In the genomic region with DNA sequence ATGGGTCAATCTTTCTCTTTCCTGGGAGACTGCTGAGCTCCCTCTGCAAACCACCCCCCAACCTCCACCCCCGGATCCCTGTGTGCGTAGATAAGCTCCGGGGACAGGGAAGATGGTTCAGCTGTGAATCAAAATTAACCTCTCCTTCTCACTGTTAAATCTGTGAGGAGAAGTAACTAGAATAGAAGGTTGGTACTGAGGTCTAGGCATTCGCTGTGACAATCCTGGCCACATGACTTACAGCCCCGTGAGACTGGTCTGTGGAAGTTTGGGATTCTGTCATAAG, we compare ENCODE assay signal across 19 mouse cellular contexts. TPM values are rescaled to one million over a fixed set of nuclear protein-coding genes. Genes with fewer than 3 reads are reported as not detected.
DNase-seq lines count a peak whose midpoint lies in the region; ATAC-seq and TF ChIP-seq lines count a peak whose summit lies in the region.
"Had no signal": no experiment of that assay in that cellular context is flagged by ENCODE, and none has a peak within 500 bp of the region (broad histone marks: within the 10 kb centered on the region; RNA-seq: fewer than 3 reads in every experiment).

No protein-coding gene starts in this region.

- H3K4me1 ChIP-seq in testis, adult 2 months (ENCODE audit: control insufficient read depth, insufficient read depth, low read length) = peaks cover 8% of the 10 kb centered on the region
- H3K4me1 ChIP-seq in midbrain, embryonic 11.5 days (ENCODE audit: control insufficient read depth, insufficient read depth, low read length) = no peaks in the 10 kb centered on the region
- H3K4me1 ChIP-seq: embryonic facial prominence, embryonic 10.5 days; forebrain, embryonic 13.5 days; heart, embryonic 10.5 days; hindbrain, embryonic 12.5 days had no signal

- H3K36me3 ChIP-seq in testis, adult 2 months (ENCODE audit: control insufficient read depth, insufficient read depth, low read length) = no peaks in the 10 kb centered on the region
- no peaks in the 10 kb centered on the region for H3K36me3 ChIP-seq in midbrain, embryonic 11.5 days (ENCODE audit: control insufficient read depth, insufficient read depth, low read length)
- H3K36me3 ChIP-seq: embryonic facial prominence, embryonic 10.5 days; heart, embryonic 10.5 days; hindbrain, embryonic 12.5 days had no signal

- H3K27me3 ChIP-seq in testis, adult 2 months (ENCODE audit: control insufficient read depth, insufficient read depth, low read length) = no peaks in the 10 kb centered on the region
- H3K27me3 ChIP-seq in midbrain, embryonic 11.5 days (ENCODE audit: control insufficient read depth, insufficient read depth, low read length) = no peaks in the 10 kb centered on the region
- H3K27me3 ChIP-seq: forebrain, embryonic 13.5 days; hindbrain, embryonic 12.5 days; Patski had no signal

- no peaks in the 10 kb centered on the region for H3K9me3 ChIP-seq in midbrain, embryonic 11.5 days (ENCODE audit: control insufficient read depth, low read length)
- H3K9me3 ChIP-seq: embryonic facial prominence, embryonic 10.5 days; forebrain, embryonic 13.5 days; heart, embryonic 10.5 days; hindbrain, embryonic 12.5 days had no signal

- no peak for ATAC-seq in midbrain, embryonic 11.5 days (ENCODE audit: low FRiP score)
- ATAC-seq: activated CD4-positive, CD25-positive, alpha-beta regulatory T cell, adult 4 months; forebrain, embryonic 13.5 days; hindbrain, embryonic 16.5 days; inflammation-experienced regulatory T-cells, adult 6 months; intestine, postnatal 0 days; Patski had no signal

- intact Hi-C loops in gastrocnemius, adult 2 months (cut with DNase I) = no loop called here

- no peak overlapping the region for H3K4me2 ChIP-seq in midbrain, embryonic 11.5 days
- H3K4me2 ChIP-seq: forebrain, embryonic 13.5 days; hindbrain, embryonic 12.5 days had no signal

- no peak for TF ChIP-seq CTCF in gastrocnemius, adult 2 months (IDR thresholded peaks at IDR 0.05)
- no peak for TF ChIP-seq CTCF in testis, adult 2 months (IDR thresholded peaks at IDR 0.05; ENCODE audit: control insufficient read depth, insufficient read depth, insufficient replicate concordance, low read depth, low read length)

- H3K9ac ChIP-seq in midbrain, embryonic 11.5 days (ENCODE audit: low read length) = no peak overlapping the region
- H3K9ac ChIP-seq: forebrain, embryonic 13.5 days; hindbrain, embryonic 12.5 days had no signal

- WGBS in midbrain, embryonic 11.5 days = 93% methylated on average over 5 of the region's 5 CpGs

- peak overlapping the region; percentile 81 for H3K27ac ChIP-seq in gastrocnemius, adult 2 months
- H3K27ac ChIP-seq in testis, adult 2 months (ENCODE audit: control insufficient read depth, insufficient read depth, low read depth, low read length) = peak overlapping the region; percentile 86
- no peak overlapping the region for H3K27ac ChIP-seq in midbrain, embryonic 11.5 days (ENCODE audit: low read depth, low read length)
- H3K27ac ChIP-seq: embryonic facial prominence, embryonic 10.5 days; forebrain, embryonic 13.5 days; heart, embryonic 10.5 days; hindbrain, embryonic 12.5 days had no signal

- no peak overlapping the region for H3K4me3 ChIP-seq in gastrocnemius, adult 2 months
- H3K4me3 ChIP-seq in testis, adult 2 months (ENCODE audit: control insufficient read depth, low read depth, low read length) = no peak overlapping the region
- no peak overlapping the region for H3K4me3 ChIP-seq in midbrain, embryonic 11.5 days (ENCODE audit: low read depth, low read length)
- H3K4me3 ChIP-seq: embryonic facial prominence, embryonic 10.5 days; forebrain, embryonic 13.5 days; heart, embryonic 10.5 days; hindbrain, embryonic 12.5 days had no signal

- peak; percentile 36 for DNase-seq in adrenal gland, postnatal 14 days
- no peak for DNase-seq in adrenal gland, postnatal 4 days (ENCODE audit: low spot score in 2 of 2)
- no peak for DNase-seq in gastrocnemius, adult 2 months
- no peak for DNase-seq in gastrocnemius, postnatal 25 days
- DNase-seq in testis, postnatal 10 days (ENCODE audit: low spot score) = no peak
- DNase-seq in midbrain, embryonic 11.5 days (ENCODE audit: low spot score, missing footprints) = no peak
- DNase-seq: cerebellum, adult 2 months; cerebellum, postnatal 10 days; heart, postnatal 4 days had no signal

- no peak for TF ChIP-seq POLR2A in testis, adult 2 months (IDR thresholded peaks at IDR 0.05; ENCODE audit: control insufficient read depth, low read depth, low read length)

RNA-seq across cellular contexts. Expression of a gene that starts 53.0 kb away (rescaled TPM):
- total RNA-seq in adrenal gland, postnatal 14 days (2021) = 417 and 423 TPM in 2 replicates
- 100 to 1,000 TPM; 486 to 527 TPM for total RNA-seq in adrenal gland, postnatal 4 days (2021)
- 100 to 1,000 TPM in 1 of 2 experiments, 10 to 100 TPM in 1; 87.3 to 112 TPM for total RNA-seq in gastrocnemius, adult 2 months (2021)
- total RNA-seq in gastrocnemius, postnatal 25 days (2021) = 100 to 1,000 TPM; 108 to 110 TPM
- 135 and 157 TPM in 2 replicates for polyA plus RNA-seq in testis, adult 2 months (2012; rRNA removed)
- polyA plus RNA-seq in midbrain, embryonic 11.5 days (2014; fragmentation: Nextera tagmentation; extraction: Ambion mirVana) = 662 and 708 TPM in 2 replicates
